Mouse (Mus musculus) heart, embryonic 16.5 days (tissue): ENCODE measurements around the gene Rab17. TPM values are rescaled to one million over a fixed set of nuclear protein-coding genes. Genes with fewer than 3 reads are reported as not detected.

Source experiments
- ATAC-seq: fragments of 200-750 bp; cut with Nextera tagmentation; replicated peaks from 2 replicates; pipeline ENCODE4 v1.8.0; 2017; ENCODE audit warnings: moderate number of reproducible peaks; ENCODE audit not compliant: insufficient read depth, low FRiP score; ENCODE audit errors: extremely low read depth
- H3K27ac ChIP-seq: fragments of 300-500 bp; sonication (generic); 2 replicates; pipeline ENCODE4 v1.5.1; 2014; ENCODE audit warnings: mild to moderate bottlenecking, low read length, control low read depth, moderate library complexity
- H3K27me3 ChIP-seq: fragments of 300-500 bp; sonication (generic); 2 replicates; pipeline ENCODE4 v1.6.1; 2014; ENCODE audit warnings: low read length, mixed read lengths; ENCODE audit not compliant: control insufficient read depth, insufficient read depth
- H3K36me3 ChIP-seq: fragments of 300-500 bp; sonication (generic); 2 replicates; pipeline ENCODE4 v1.6.1; 2014; ENCODE audit not compliant: control insufficient read depth, insufficient read depth
- H3K4me1 ChIP-seq: fragments of 300-500 bp; sonication (generic); 2 replicates; pipeline ENCODE4 v1.6.1; 2014; ENCODE audit warnings: low read length, mixed read lengths; ENCODE audit not compliant: control insufficient read depth, insufficient read depth
- H3K4me2 ChIP-seq: fragments of 300-500 bp; sonication (generic); 2 replicates; pipeline ENCODE4 v1.6.1; 2014; ENCODE audit warnings: low read depth, mild to moderate bottlenecking, control low read depth, low read length
- H3K4me3 ChIP-seq: fragments of 300-500 bp; sonication (generic); 2 replicates; pipeline ENCODE4 v1.5.1; 2014; ENCODE audit warnings: mild to moderate bottlenecking, control low read depth, low read length
- H3K9ac ChIP-seq: fragments of 300-500 bp; sonication (generic); 2 replicates; pipeline ENCODE4 v1.6.1; 2014; ENCODE audit warnings: low read length, control low read depth
- H3K9me3 ChIP-seq: fragments of 300-500 bp; sonication (generic); replicated peaks from 2 replicates; pipeline ENCODE4 v1.6.1; 2016; ENCODE audit warnings: low read length; ENCODE audit not compliant: control insufficient read depth
- WGBS: fragments of 180-500 bp; shearing (Covaris S2); extraction: QIAGEN DNeasy Blood & Tissue Kit; methylation state at CpG from one replicate; pipeline ENCODE4 v1.1.7; 2014; 5-methylcytosine and 5-hydroxymethylcytosine counted together
- polyA plus RNA-seq: library from polyadenylated mRNA; unstranded; fragments of >200 nt; fragmentation: Nextera tagmentation; extraction: Ambion mirVana; gene quantifications from 2 replicates; pipeline ENCODE4 v1.2.1, GENCODE M21; 2015

The Rab17 gene
- polyA plus RNA-seq, 1 experiment from 2014 or later = 3.8 TPM

GRCm38 (mm10) chr1:90909631-90910152 is 59.8 kb downstream of the Rab17 start:
- 25% methylated on average over 17 of the region's 17 CpGs for whole genome bisulfite sequencing
- Histone ChIP-seq H3K9me3 (no peaks in the 10 kb centered on the region), H3K27ac (peak overlapping the region; percentile 44), H3K4me3 (peak overlapping the region; percentile 23), H3K4me1 (peaks cover 18% of the 10 kb centered on the region), H3K36me3 (no peaks in the 10 kb centered on the region), H3K4me2 (peak overlapping the region; percentile 47), H3K27me3 (peaks cover 5% of the 10 kb centered on the region), H3K9ac (peak overlapping the region; percentile 37)
- ATAC-seq = no peak; the same call in 1 of the 2 replicates

- Histone ChIP-seq H3K4me1 (peaks cover 15% of the 10 kb centered on the region), H3K27ac (peak overlapping the region; percentile 44), H3K9me3 (no peaks in the 10 kb centered on the region), H3K4me2 (peak overlapping the region; percentile 47), H3K9ac (peak overlapping the region; percentile 37), H3K36me3 (no peaks in the 10 kb centered on the region), H3K4me3 (no peak overlapping the region), H3K27me3 (peaks cover 5% of the 10 kb centered on the region)
- ATAC-seq = peak; percentile 78
These were observed 60.3 kb downstream of the Rab17 start for GRCm38 (mm10) chr1:90909161-90909560.

Other genes with a start within 250 kb of the Rab17 start
- 29.4 and 35.2 TPM in 2 replicates for gene Col6a3, start 125.7 kb downstream of the Rab17 start, polyA plus RNA-seq
- 0.33 and 0.66 TPM in 2 replicates for gene Mlph, start 54.6 kb downstream of the Rab17 start, polyA plus RNA-seq
- gene Prlh, start 16.6 kb downstream of the Rab17 start, polyA plus RNA-seq = not detected in 2 replicates
- 156 TPM in 2 replicates for gene Lrrfip1, start 29.1 kb upstream of the Rab17 start, polyA plus RNA-seq
- 3.2 TPM in 2 replicates for gene Rbm44, start 175.4 kb upstream of the Rab17 start, polyA plus RNA-seq
- gene Ramp1, start 210.2 kb upstream of the Rab17 start, polyA plus RNA-seq = 59.3 and 61.0 TPM in 2 replicates